Comparison of ENCODE assay signal across 13 mouse cellular contexts in genomic region chrX:13350461-13350860, GRCm38 (mm10).
DNase-seq lines count a peak whose midpoint lies in the region; ATAC-seq and TF ChIP-seq lines count a peak whose summit lies in the region.
"Had no signal": no experiment of that assay in that cellular context is flagged by ENCODE, and none has a peak within 500 bp of the region (broad histone marks: within the 10 kb centered on the region; RNA-seq: fewer than 3 reads in every experiment).

No protein-coding gene starts in this region.

- no peak for TF ChIP-seq EP300 in heart, adult 2 months (IDR thresholded peaks at IDR 0.05; ENCODE audit: insufficient read depth, low read depth, low read length)

- peak; percentile 26 to 54 for DNase-seq in heart, adult 2 months
- no peak for DNase-seq in heart, embryonic 10.5 days (ENCODE audit: low spot score)
- peak; percentile 20 for DNase-seq in ovary, postnatal 36 days (ENCODE audit: low spot score)
- no peak for DNase-seq in ovary, adult 18-20 months (ENCODE audit: low spot score)
- DNase-seq in heart, postnatal 36 days = peak; percentile 11 to 18
- DNase-seq in B cell, adult 2 months = no peak
- no peak for DNase-seq in spleen, postnatal 4 days (ENCODE audit: low spot score in 2 of 2)
- DNase-seq: cerebellum, postnatal 25 days; lung, embryonic 14.5 days had no signal

- peaks cover 3% of the 10 kb centered on the region for H3K4me1 ChIP-seq in heart, adult 2 months (ENCODE audit: control insufficient read depth, insufficient read depth, low read length)
- H3K4me1 ChIP-seq in heart, embryonic 10.5 days = no peaks in the 10 kb centered on the region
- peaks cover 4% of the 10 kb centered on the region for H3K4me1 ChIP-seq in midbrain, embryonic 15.5 days

- no peak overlapping the region for H3K9ac ChIP-seq in heart, adult 2 months (ENCODE audit: low read depth, low read length)
- no peak overlapping the region for H3K9ac ChIP-seq in midbrain, embryonic 15.5 days
- H3K9ac ChIP-seq: embryonic facial prominence, embryonic 12.5 days; lung, embryonic 14.5 days had no signal

- no peaks in the 10 kb centered on the region for H3K9me3 ChIP-seq in heart, embryonic 10.5 days
- H3K9me3 ChIP-seq in midbrain, embryonic 15.5 days = no peaks in the 10 kb centered on the region
- H3K9me3 ChIP-seq: embryonic facial prominence, embryonic 12.5 days had no signal

- no peak overlapping the region for H3K4me2 ChIP-seq in midbrain, embryonic 15.5 days
- H3K4me2 ChIP-seq: embryonic facial prominence, embryonic 12.5 days; lung, embryonic 14.5 days had no signal

- no peak overlapping the region for H3K4me3 ChIP-seq in heart, adult 2 months
- no peak overlapping the region for H3K4me3 ChIP-seq in heart, embryonic 10.5 days
- H3K4me3 ChIP-seq in midbrain, embryonic 15.5 days = no peak overlapping the region
- H3K4me3 ChIP-seq: embryonic facial prominence, embryonic 12.5 days had no signal

- H3K36me3 ChIP-seq in heart, adult 2 months (ENCODE audit: control insufficient read depth, insufficient read depth, low read length) = no peaks in the 10 kb centered on the region
- H3K36me3 ChIP-seq in heart, embryonic 10.5 days = no peaks in the 10 kb centered on the region
- H3K36me3 ChIP-seq in midbrain, embryonic 15.5 days (replicated peaks) = no peaks in the 10 kb centered on the region
- H3K36me3 ChIP-seq: embryonic facial prominence, embryonic 12.5 days had no signal

- intact Hi-C loops in heart, adult 2 months (cut with DNase I) = loop anchor here (2.0 kb wide), 2 partner anchors 108 to 110 kb away; no protein-coding TSS in a partner anchor
- intact Hi-C loops in heart, postnatal 36 days (cut with DNase I) = loop anchor here (5.0 kb wide), 1 partner anchor 272 kb away; no protein-coding TSS in a partner anchor

- TF ChIP-seq CTCF in heart, adult 2 months (IDR thresholded peaks at IDR 0.05) = no peak

- H3K79me2 ChIP-seq in heart, adult 2 months (replicated peaks; ENCODE audit: control insufficient read depth, insufficient read depth, low read length) = no peaks in the 10 kb centered on the region

- no peak for ATAC-seq in midbrain, embryonic 15.5 days (replicated peaks)
- ATAC-seq: CD4-positive, CD25-positive, alpha-beta regulatory T cell, adult 4 months; hindbrain, postnatal 0 days had no signal

- peak overlapping the region; percentile 69 for H3K27ac ChIP-seq in heart, adult 2 months
- no peak overlapping the region for H3K27ac ChIP-seq in heart, embryonic 10.5 days
- H3K27ac ChIP-seq in midbrain, embryonic 15.5 days = no peak overlapping the region
- H3K27ac ChIP-seq: embryonic facial prominence, embryonic 12.5 days; hindbrain, postnatal 0 days had no signal

- TF ChIP-seq POLR2A in heart, adult 2 months (IDR thresholded peaks at IDR 0.05; ENCODE audit: insufficient read depth, low read depth, low read length) = no peak

- 51% methylated on average over 3 of the region's 3 CpGs for WGBS in heart, adult 2 months
- WGBS in heart, embryonic 10.5 days = 87% methylated on average over 3 of the region's 3 CpGs
- 85% methylated on average over 3 of the region's 3 CpGs for WGBS in midbrain, embryonic 15.5 days

- no peaks in the 10 kb centered on the region for H3K27me3 ChIP-seq in heart, adult 2 months (ENCODE audit: control insufficient read depth, insufficient read depth, low read length)
- H3K27me3 ChIP-seq in heart, embryonic 10.5 days (ENCODE audit: insufficient read depth, poor library complexity, severe bottlenecking) = peaks cover 76% of the 10 kb centered on the region; the same call in 1 of the 2 replicates
- H3K27me3 ChIP-seq in midbrain, embryonic 15.5 days (replicated peaks) = peaks cover 6% of the 10 kb centered on the region

Comparison
In these comparisons a context has a peak if more than half of its experiments do, and no peak if none do; other contexts are left out.
1. DNase-seq: peak in heart, adult 2 months (2 of 2), ovary, postnatal 36 days (single experiment) and heart, postnatal 36 days (2 of 2); none in heart, embryonic 10.5 days (single experiment), ovary, adult 18-20 months (single experiment), B cell, adult 2 months (0 of 2) and spleen, postnatal 4 days (0 of 2).